Mouse (Mus musculus): ENCODE measurements around the gene Chrd. TPM values are rescaled to one million over a fixed set of nuclear protein-coding genes. Genes with fewer than 3 reads are reported as not detected.

The Chrd gene
- polyA plus RNA-seq (2015; fragmentation: Nextera tagmentation; extraction: Ambion mirVana), result 0.32 and 0.39 TPM in 2 replicates

GRCm38 (mm10) chr16:20732925-20733730, at the start of gene Chrd:
Chrd (plus strand) TSS chr16:20733127.
- WGBS (ENCODE audit: insufficient replicate concordance), result 2% methylated on average over 55 of the region's 70 CpGs
- no peaks in the 10 kb centered on the region for H3K36me3 ChIP-seq (ENCODE audit: control insufficient read depth, insufficient read depth)
- peak within 1 kb of the TSS; percentile 61 for H3K4me2 ChIP-seq (ENCODE audit: low read depth, low read length)
- H3K9me3 ChIP-seq (replicated peaks; ENCODE audit: control insufficient read depth, low read length), result no peaks in the 10 kb centered on the region
- no peaks in the 10 kb centered on the region for H3K4me1 ChIP-seq (ENCODE audit: control insufficient read depth, low read depth, low read length)
- ATAC-seq (ENCODE audit: low read depth), result peak; percentile 37
- H3K27ac ChIP-seq (ENCODE audit: low read length), result no peak within 1 kb of the TSS
- peaks cover 56% of the 10 kb centered on the region for H3K27me3 ChIP-seq (ENCODE audit: control insufficient read depth, insufficient read depth, low read depth, low read length)
- peak within 1 kb of the TSS; percentile 49 for H3K4me3 ChIP-seq (ENCODE audit: low read depth, low read length)
- peak within 1 kb of the TSS; percentile 51 for H3K9ac ChIP-seq (ENCODE audit: low read depth, low read length)

DNA sequence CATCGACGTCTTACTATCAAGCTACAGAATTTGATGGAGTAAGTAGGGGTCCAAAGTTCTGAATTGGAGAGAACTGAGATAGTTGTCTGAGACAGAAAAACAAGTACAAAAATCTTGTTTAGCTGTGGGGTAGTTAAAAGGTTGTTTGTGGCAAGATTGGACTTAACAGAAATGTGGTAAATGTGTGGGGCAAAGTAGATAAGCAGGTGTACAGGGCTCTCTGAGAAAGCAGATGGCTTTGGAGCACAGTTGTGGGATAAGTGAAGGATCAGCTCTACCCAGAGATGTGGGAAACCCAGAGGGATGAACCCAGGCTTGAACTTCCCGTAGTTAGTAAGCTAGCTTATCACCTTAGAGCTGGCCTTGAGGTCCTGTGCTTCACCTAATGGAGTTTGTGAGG, 42.2 kb upstream of the Chrd start:
- H3K4me3 ChIP-seq (ENCODE audit: low read depth, low read length), result no peak overlapping the region
- H3K9me3 ChIP-seq (replicated peaks; ENCODE audit: control insufficient read depth, low read length), result no peaks in the 10 kb centered on the region
- 45% methylated on average over 3 of the region's 3 CpGs for WGBS (ENCODE audit: insufficient replicate concordance)
- no peak overlapping the region for H3K4me2 ChIP-seq (ENCODE audit: low read depth, low read length)
- H3K27ac ChIP-seq (ENCODE audit: low read length), result no peak overlapping the region
- no peak for ATAC-seq (ENCODE audit: low read depth)
- peaks cover 17% of the 10 kb centered on the region for H3K4me1 ChIP-seq (ENCODE audit: control insufficient read depth, low read depth, low read length)
- H3K36me3 ChIP-seq (ENCODE audit: control insufficient read depth, insufficient read depth), result peaks cover 48% of the 10 kb centered on the region
- H3K27me3 ChIP-seq (ENCODE audit: control insufficient read depth, insufficient read depth, low read depth, low read length), result peaks cover 13% of the 10 kb centered on the region
- no peak overlapping the region for H3K9ac ChIP-seq (ENCODE audit: low read depth, low read length)

DNA sequence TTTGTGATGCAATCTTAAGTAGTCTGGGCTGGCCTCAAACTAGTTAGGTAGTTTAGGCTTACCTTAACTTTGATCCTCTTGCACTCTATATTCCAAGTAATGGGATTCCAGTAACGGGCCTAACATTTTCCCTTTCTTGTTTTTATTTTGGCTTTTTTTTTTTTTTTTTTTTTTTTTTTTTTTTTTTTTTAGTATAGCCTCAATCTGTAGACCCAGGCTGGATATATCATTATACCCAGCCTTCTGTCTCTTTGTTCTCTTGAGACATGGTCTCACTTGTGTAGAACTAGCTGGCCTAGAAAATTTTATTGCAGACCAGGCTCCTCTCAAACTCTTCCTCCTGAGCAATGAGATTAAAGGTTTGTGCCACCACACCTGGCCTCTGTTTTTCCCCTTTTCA, 41.3 kb upstream of the Chrd start:
- peaks cover 21% of the 10 kb centered on the region for H3K4me1 ChIP-seq (ENCODE audit: control insufficient read depth, low read depth, low read length)

GRCm38 (mm10) chr16:20692241-20692965, 40.5 kb upstream of the Chrd start:
- H3K36me3 ChIP-seq (ENCODE audit: control insufficient read depth, insufficient read depth), result peaks cover 33% of the 10 kb centered on the region
- WGBS (ENCODE audit: insufficient replicate concordance), result 58% methylated on average over 16 of the region's 16 CpGs
- H3K27ac ChIP-seq (ENCODE audit: low read length), result no peak overlapping the region
- peak overlapping the region; percentile 90 for H3K4me2 ChIP-seq (ENCODE audit: low read depth, low read length)
- peaks cover 21% of the 10 kb centered on the region for H3K4me1 ChIP-seq (ENCODE audit: control insufficient read depth, low read depth, low read length)
- no peaks in the 10 kb centered on the region for H3K9me3 ChIP-seq (replicated peaks; ENCODE audit: control insufficient read depth, low read length)
- ATAC-seq (ENCODE audit: low read depth), result no peak
- peaks cover 27% of the 10 kb centered on the region for H3K27me3 ChIP-seq (ENCODE audit: control insufficient read depth, insufficient read depth, low read depth, low read length)
- peak overlapping the region; percentile 69; the same call in 1 of the 2 replicates for H3K4me3 ChIP-seq (ENCODE audit: low read depth, low read length)
- H3K9ac ChIP-seq (ENCODE audit: low read depth, low read length), result peak overlapping the region; percentile 75; the same call in 1 of the 2 replicates

More for the DNA sequence above, 41.3 kb upstream of the Chrd start:
- H3K36me3 ChIP-seq (ENCODE audit: control insufficient read depth, insufficient read depth), result peaks cover 40% of the 10 kb centered on the region
- WGBS (ENCODE audit: insufficient replicate concordance), result 95% methylated on average over 1 of the region's 1 CpGs
- ATAC-seq (ENCODE audit: low read depth), result no peak
- H3K4me3 ChIP-seq (ENCODE audit: low read depth, low read length), result no peak overlapping the region
- H3K27me3 ChIP-seq (ENCODE audit: control insufficient read depth, insufficient read depth, low read depth, low read length), result peaks cover 21% of the 10 kb centered on the region
- no peak overlapping the region for H3K27ac ChIP-seq (ENCODE audit: low read length)
- no peak overlapping the region for H3K4me2 ChIP-seq (ENCODE audit: low read depth, low read length)
- H3K9ac ChIP-seq (ENCODE audit: low read depth, low read length), result no peak overlapping the region
- no peaks in the 10 kb centered on the region for H3K9me3 ChIP-seq (replicated peaks; ENCODE audit: control insufficient read depth, low read length)

- H3K4me3 ChIP-seq (ENCODE audit: low read depth, low read length), result peak within 1 kb of the TSS; percentile 69
- H3K9me3 ChIP-seq (replicated peaks; ENCODE audit: control insufficient read depth, low read length), result no peaks in the 10 kb centered on the region
- peak within 1 kb of the TSS; percentile 90 for H3K4me2 ChIP-seq (ENCODE audit: low read depth, low read length)
- peak within 1 kb of the TSS; percentile 75 for H3K9ac ChIP-seq (ENCODE audit: low read depth, low read length)
- peaks cover 26% of the 10 kb centered on the region for H3K36me3 ChIP-seq (ENCODE audit: control insufficient read depth, insufficient read depth)
- 2% methylated on average over 36 of the region's 37 CpGs for WGBS (ENCODE audit: insufficient replicate concordance)
- H3K27ac ChIP-seq (ENCODE audit: low read length), result 0 out of 2 replicates have a peak within 1 kb of the TSS, but pooled peaks have one; percentile 42
- ATAC-seq (ENCODE audit: low read depth), result peak; percentile 91
- H3K27me3 ChIP-seq (ENCODE audit: control insufficient read depth, insufficient read depth, low read depth, low read length), result peaks cover 29% of the 10 kb centered on the region
- peaks cover 21% of the 10 kb centered on the region for H3K4me1 ChIP-seq (ENCODE audit: control insufficient read depth, low read depth, low read length)
Observed at GRCm38 (mm10) chr16:20693111-20693701, 39.7 kb upstream of the Chrd start, which contains the start of gene Fam131a. Fam131a (plus strand) TSS chr16:20693241.

GRCm38 (mm10) chr16:20694781-20695180, 38.1 kb upstream of the Chrd start:
- WGBS (ENCODE audit: insufficient replicate concordance), result 54% methylated on average over 8 of the region's 8 CpGs
- peaks cover 29% of the 10 kb centered on the region for H3K27me3 ChIP-seq (ENCODE audit: control insufficient read depth, insufficient read depth, low read depth, low read length)
- H3K4me3 ChIP-seq (ENCODE audit: low read depth, low read length), result no peak overlapping the region
- H3K9me3 ChIP-seq (replicated peaks; ENCODE audit: control insufficient read depth, low read length), result no peaks in the 10 kb centered on the region
- no peak overlapping the region for H3K4me2 ChIP-seq (ENCODE audit: low read depth, low read length)
- ATAC-seq (ENCODE audit: low read depth), result no peak
- no peak overlapping the region for H3K27ac ChIP-seq (ENCODE audit: low read length)
- peaks cover 12% of the 10 kb centered on the region for H3K36me3 ChIP-seq (ENCODE audit: control insufficient read depth, insufficient read depth)
- H3K9ac ChIP-seq (ENCODE audit: low read depth, low read length), result no peak overlapping the region
- peaks cover 21% of the 10 kb centered on the region for H3K4me1 ChIP-seq (ENCODE audit: control insufficient read depth, low read depth, low read length)

DNA sequence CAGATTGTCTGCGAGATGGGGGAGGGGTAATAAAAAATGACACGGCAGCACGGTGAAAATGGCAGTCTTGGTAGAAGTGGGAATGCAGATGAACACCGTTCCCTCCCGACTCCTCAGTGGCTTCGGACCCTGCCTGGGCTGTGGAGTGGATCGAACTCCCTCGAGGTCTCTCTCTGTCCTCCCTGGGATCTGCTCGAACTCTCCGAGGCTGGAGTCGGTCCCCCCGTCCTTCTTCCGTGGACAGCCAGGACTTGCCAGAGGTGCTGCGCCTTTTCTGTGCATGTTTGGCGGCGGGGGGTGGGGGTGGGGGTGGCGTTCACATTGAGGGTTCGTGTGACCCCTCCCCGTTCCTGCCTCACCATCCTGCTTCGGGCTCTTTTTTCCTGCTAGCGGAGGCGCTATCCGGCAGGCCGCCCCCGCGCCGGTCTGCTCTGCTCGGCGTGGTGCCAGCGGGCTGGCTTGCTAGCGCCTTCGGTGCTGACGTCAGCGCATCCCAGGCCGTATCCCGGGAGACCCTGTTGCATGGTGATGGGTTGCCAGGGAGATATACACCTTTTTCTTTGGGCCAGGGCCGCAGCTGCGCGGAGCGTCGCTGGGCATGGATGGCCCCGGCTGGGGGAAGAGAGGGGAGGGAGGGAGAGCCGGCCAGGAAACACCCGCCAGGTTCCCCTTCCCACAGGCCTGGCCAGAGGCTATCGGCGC, 37.2 kb upstream of the Chrd start:
- no peak for ATAC-seq (ENCODE audit: low read depth)
- H3K9ac ChIP-seq (ENCODE audit: low read depth, low read length), result no peak overlapping the region; the same call in 1 of the 2 replicates
- H3K4me1 ChIP-seq (ENCODE audit: control insufficient read depth, low read depth, low read length), result peaks cover 21% of the 10 kb centered on the region
- H3K4me3 ChIP-seq (ENCODE audit: low read depth, low read length), result peak overlapping the region; percentile 19; the same call in 1 of the 2 replicates
- no peak overlapping the region for H3K27ac ChIP-seq (ENCODE audit: low read length)
- H3K36me3 ChIP-seq (ENCODE audit: control insufficient read depth, insufficient read depth), result peaks cover 2% of the 10 kb centered on the region
- no peaks in the 10 kb centered on the region for H3K9me3 ChIP-seq (replicated peaks; ENCODE audit: control insufficient read depth, low read length)
- WGBS (ENCODE audit: insufficient replicate concordance), result 6% methylated on average over 46 of the region's 46 CpGs
- H3K27me3 ChIP-seq (ENCODE audit: control insufficient read depth, insufficient read depth, low read depth, low read length), result peaks cover 29% of the 10 kb centered on the region
- H3K4me2 ChIP-seq (ENCODE audit: low read depth, low read length), result peak overlapping the region; percentile 48

DNA sequence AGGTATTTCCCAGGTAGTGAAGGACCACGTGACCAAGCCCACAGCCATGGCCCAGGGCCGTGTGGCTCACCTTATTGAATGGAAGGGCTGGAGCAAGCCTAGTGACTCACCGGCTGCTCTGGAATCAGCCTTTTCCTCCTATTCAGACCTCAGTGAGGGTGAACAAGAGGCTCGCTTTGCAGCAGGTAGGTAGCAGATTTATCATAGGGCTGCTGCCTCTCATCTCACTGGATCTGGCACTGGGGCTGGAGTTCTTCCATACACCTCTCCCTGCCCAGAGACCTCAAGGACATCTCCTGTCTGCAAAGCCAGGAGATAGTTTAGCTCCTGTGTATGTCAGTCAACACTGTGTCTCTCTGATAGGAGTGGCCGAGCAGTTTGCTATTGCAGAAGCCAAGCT, 33.7 kb upstream of the Chrd start:
- no peaks in the 10 kb centered on the region for H3K36me3 ChIP-seq (ENCODE audit: control insufficient read depth, insufficient read depth)
- peaks cover 29% of the 10 kb centered on the region for H3K27me3 ChIP-seq (ENCODE audit: control insufficient read depth, insufficient read depth, low read depth, low read length)
- H3K4me3 ChIP-seq (ENCODE audit: low read depth, low read length), result no peak overlapping the region
- no peak overlapping the region for H3K9ac ChIP-seq (ENCODE audit: low read depth, low read length)
- H3K4me1 ChIP-seq (ENCODE audit: control insufficient read depth, low read depth, low read length), result peaks cover 37% of the 10 kb centered on the region
- H3K4me2 ChIP-seq (ENCODE audit: low read depth, low read length), result no peak overlapping the region
- H3K27ac ChIP-seq (ENCODE audit: low read length), result no peak overlapping the region
- WGBS (ENCODE audit: insufficient replicate concordance), result 63% methylated on average over 5 of the region's 5 CpGs
- ATAC-seq (ENCODE audit: low read depth), result no peak
- H3K9me3 ChIP-seq (replicated peaks; ENCODE audit: control insufficient read depth, low read length), result no peaks in the 10 kb centered on the region
